Comparison of ENCODE assay signal across 8 mouse cellular contexts in genomic region chr19:58859831-58860254, GRCm38 (mm10).
DNase-seq lines count a peak whose midpoint lies in the region; ATAC-seq and TF ChIP-seq lines count a peak whose summit lies in the region.

No protein-coding gene starts in this region.

- H3K27ac ChIP-seq in liver, adult 2 months (replicated peaks; ENCODE audit: insufficient read depth, low read depth, low read length) = no peak overlapping the region
- H3K27ac ChIP-seq in heart, embryonic 13.5 days (replicated peaks) = no peak overlapping the region
- no peak overlapping the region for H3K27ac ChIP-seq in liver, embryonic 12.5 days

- no peaks in the 10 kb centered on the region for H3K9me3 ChIP-seq in heart, embryonic 13.5 days
- H3K9me3 ChIP-seq in liver, embryonic 12.5 days (replicated peaks) = no peaks in the 10 kb centered on the region

- peak overlapping the region; percentile 62 for H3K4me3 ChIP-seq in liver, adult 2 months (ENCODE audit: insufficient read depth, low read depth, low read length)
- peak overlapping the region; percentile 70 for H3K4me3 ChIP-seq in heart, embryonic 13.5 days
- H3K4me3 ChIP-seq in liver, embryonic 12.5 days = peak overlapping the region; percentile 52; the same call in 1 of the 2 replicates

- no peaks in the 10 kb centered on the region for H3K27me3 ChIP-seq in liver, adult 2 months (ENCODE audit: control insufficient read depth, insufficient read depth, low read length)
- peaks cover 13% of the 10 kb centered on the region; the same call in 1 of the 2 replicates for H3K27me3 ChIP-seq in heart, embryonic 13.5 days (replicated peaks)
- peaks cover 56% of the 10 kb centered on the region for H3K27me3 ChIP-seq in liver, embryonic 12.5 days (replicated peaks)

- H3K9ac ChIP-seq in liver, adult 2 months (ENCODE audit: low read depth, low read length) = no peak overlapping the region
- peak overlapping the region; percentile 85 for H3K9ac ChIP-seq in heart, embryonic 13.5 days
- no peak overlapping the region for H3K9ac ChIP-seq in liver, embryonic 12.5 days

- no peak for TF ChIP-seq POLR2A in liver, adult 2 months (IDR thresholded peaks at IDR 0.05; ENCODE audit: extremely low read depth, insufficient read depth, low read length)

- peak overlapping the region; percentile 99 for H3K4me2 ChIP-seq in heart, embryonic 13.5 days
- H3K4me2 ChIP-seq in liver, embryonic 12.5 days = peak overlapping the region; percentile 73

- no peak for ATAC-seq in heart, embryonic 13.5 days (ENCODE audit: extremely low read depth, insufficient number of reproducible peaks, low FRiP score, low TSS enrichment)
- ATAC-seq in liver, embryonic 12.5 days = no peak

- DNase-seq in adrenal gland, adult 2 months = peak; percentile 74
- DNase-seq in adrenal gland, adult 18-20 months (ENCODE audit: low spot score in 2 of 2) = no peak
- no peak for DNase-seq in liver, adult 2 months (ENCODE audit: extremely low read depth, low read depth, low spot score)
- DNase-seq in liver = no peak
- DNase-seq in right cerebral cortex, postnatal 4 days = peak; percentile 38
- DNase-seq in urinary bladder, adult 2 months (ENCODE audit: low spot score) = no peak

- no peak for TF ChIP-seq CTCF in liver, adult 2 months (IDR thresholded peaks at IDR 0.05; ENCODE audit: low read depth, low read length)

- H3K36me3 ChIP-seq in liver, adult 2 months (ENCODE audit: control insufficient read depth, insufficient read depth, low read length) = no peaks in the 10 kb centered on the region
- no peaks in the 10 kb centered on the region for H3K36me3 ChIP-seq in heart, embryonic 13.5 days
- no peaks in the 10 kb centered on the region for H3K36me3 ChIP-seq in liver, embryonic 12.5 days

- H3K4me1 ChIP-seq in liver, adult 2 months (ENCODE audit: control insufficient read depth, insufficient read depth, low read length) = peaks cover 6% of the 10 kb centered on the region
- H3K4me1 ChIP-seq in heart, embryonic 13.5 days = peaks cover 37% of the 10 kb centered on the region
- H3K4me1 ChIP-seq in liver, embryonic 12.5 days = peaks cover 11% of the 10 kb centered on the region

- no peaks in the 10 kb centered on the region for H3K79me2 ChIP-seq in liver, adult 2 months (ENCODE audit: control insufficient read depth, insufficient read depth, low read length)

- 27% methylated on average over 14 of the region's 14 CpGs for WGBS in liver, adult 2 months
- 4% methylated on average over 14 of the region's 14 CpGs for WGBS in heart, embryonic 13.5 days
- WGBS in liver, embryonic 12.5 days (ENCODE audit: insufficient replicate concordance) = 10% methylated on average over 14 of the region's 14 CpGs

Comparison
In these comparisons a context has a peak if more than half of its experiments do, and no peak if none do; other contexts are left out.
1. DNase-seq: peak in adrenal gland, adult 2 months (single experiment) and right cerebral cortex, postnatal 4 days (single experiment); none in adrenal gland, adult 18-20 months (0 of 2), liver, adult 2 months (single experiment), liver (single experiment) and urinary bladder, adult 2 months (single experiment).
2. Peak in every context shown above with its lines, with median percentiles within 50 percentile points of each other: H3K4me3 ChIP-seq.